Mouse (Mus musculus) adrenal gland, adult 18-20 months (tissue): ENCODE measurements around the gene Gal. TPM values are rescaled to one million over a fixed set of nuclear protein-coding genes. Genes with fewer than 3 reads are reported as not detected.

Experiments
- DNase-seq, 2 experiments: peaks; one replicate each; pipeline ENCODE4 v3.0.0; 2021 to 2022; ENCODE audit warnings: low spot score in 2 of 2
- total RNA-seq, 2 experiments: library from RNA; stranded (reverse); gene quantifications; 1 replicate in 1 of 2; 2 replicates in 1 of 2; pipeline ENCODE4 v1.2.3; 2021

Gal gene
- total RNA-seq, 2 experiments from 2014 or later = 56.8 to 67.0 TPM

- DNase-seq = no peak
Observed at GRCm38 (mm10) chr19:3422488-3422887, 8.1 kb upstream of the Gal start.

GRCm38 (mm10) chr19:3419251-3419650, 4.9 kb upstream of the Gal start:
- DNase-seq = peak in 1 of 2 experiments; percentile 15

DNA sequence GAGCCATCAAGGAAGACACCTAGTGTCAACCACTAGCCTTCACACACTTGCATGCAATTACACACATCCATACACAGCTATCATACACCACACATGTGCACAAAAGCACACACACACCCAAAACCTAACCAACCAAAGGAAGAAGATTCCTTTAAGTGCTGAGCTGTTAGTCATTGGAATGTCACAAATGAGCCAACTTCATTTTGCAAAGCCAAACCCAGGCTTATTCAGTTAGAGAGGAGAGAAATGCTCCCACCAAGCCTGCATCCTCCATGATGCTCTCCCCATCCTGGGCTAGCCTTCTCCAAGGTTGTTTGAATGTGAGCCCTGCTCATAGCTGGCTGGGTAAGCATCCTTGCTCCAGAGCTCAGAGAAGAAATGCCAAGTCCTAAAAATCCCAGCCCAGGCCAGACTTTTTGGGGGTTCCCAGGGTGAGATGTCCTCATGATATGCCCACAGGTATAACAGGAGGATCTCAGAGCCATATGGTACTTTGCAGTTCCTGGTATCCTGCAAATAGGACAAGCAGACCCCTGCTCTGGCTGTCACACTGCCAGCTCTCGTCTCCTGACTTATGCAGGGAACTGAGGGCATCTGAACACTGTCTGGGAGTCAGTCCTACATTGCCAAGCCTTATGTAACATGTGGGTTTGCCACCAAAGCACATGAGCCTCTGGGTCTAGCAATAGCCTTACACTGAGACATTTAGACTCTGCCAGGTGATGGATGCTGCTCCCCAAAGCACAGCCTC, 8.6 kb downstream of the Gal start:
- no peak for DNase-seq

DNA sequence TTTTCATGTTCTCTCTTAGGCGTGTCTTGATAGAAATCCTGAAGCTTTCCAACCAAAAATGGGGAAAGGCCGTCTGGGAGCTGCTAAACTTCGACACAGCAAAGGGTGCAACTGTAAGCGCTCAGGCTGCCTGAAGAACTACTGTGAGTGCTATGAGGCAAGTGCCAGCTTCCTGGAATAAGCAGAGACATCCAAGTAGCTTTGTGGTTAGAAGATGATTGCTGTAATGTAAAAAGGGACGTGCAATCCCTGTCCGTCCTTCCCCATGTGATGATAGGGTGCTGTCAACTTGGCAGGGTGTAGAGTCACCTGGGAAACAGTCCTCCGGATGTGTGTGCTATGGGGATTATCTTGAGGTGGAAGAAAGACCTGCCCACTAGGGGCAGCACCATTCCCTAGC, 10.3 kb downstream of the Gal start:
- DNase-seq = no peak

DNA sequence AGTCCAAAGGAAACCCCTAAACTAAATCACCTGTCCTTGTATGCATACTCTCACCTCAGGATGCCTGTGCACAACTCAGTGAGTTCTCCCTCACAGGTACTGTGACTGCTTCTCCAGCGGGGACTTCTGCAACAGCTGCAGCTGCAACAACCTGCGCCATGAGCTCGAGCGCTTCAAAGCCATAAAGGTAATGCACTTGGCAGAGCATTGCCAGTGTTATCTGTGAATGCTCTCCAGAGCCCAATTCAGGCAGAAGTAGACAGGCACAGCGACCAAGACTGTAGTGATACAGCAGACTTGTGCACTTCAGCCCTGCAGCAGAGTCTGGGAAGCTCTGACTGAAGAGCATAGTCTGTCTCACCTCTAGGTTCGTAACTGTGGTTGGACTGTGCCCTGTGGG, 12.0 kb downstream of the Gal start:
- no peak for DNase-seq

DNA sequence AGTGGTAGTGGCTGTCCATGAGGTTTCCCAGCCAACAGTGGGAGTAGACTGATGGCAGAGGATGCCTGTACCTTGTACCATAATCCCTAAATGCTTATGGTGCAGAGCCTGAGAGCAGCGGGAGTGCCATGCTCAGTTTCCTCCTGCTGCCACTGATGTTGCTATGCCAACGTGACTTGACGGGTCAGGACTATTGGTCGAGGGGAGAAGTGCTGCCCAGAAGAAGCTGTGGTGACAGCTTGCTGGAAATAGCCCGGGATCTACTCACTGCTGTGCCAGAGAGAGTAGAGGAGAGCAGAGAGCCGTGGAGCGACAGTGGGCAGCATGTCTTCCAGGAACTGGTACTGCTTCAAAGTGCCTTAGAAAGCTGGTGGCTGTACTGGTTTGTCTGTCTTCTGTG, 12.4 kb downstream of the Gal start:
- DNase-seq = no peak

- DNase-seq = no peak
Observed at GRCm38 (mm10) chr19:3401504-3401903, 12.8 kb downstream of the Gal start.

DNA sequence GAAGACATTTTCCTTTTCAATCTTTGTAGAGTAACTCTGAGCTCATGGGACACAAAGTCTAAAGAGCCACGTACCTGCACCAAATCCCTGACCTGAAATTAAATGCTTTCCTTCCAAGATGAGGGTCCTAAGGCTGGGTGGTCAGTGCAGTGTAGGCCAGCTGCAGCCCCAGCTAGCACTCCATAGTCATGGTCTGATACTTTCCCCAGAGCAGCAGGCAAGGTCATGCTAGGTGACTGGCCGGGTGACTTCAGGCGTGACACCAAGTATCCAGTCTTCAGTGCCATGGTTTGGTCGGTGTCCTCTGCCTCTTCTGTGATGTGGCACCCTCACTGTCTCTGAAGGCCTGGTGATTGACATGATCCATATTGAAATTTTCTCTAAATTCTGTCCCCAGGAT, 14.3 kb downstream of the Gal start:
- no peak for DNase-seq

DNA sequence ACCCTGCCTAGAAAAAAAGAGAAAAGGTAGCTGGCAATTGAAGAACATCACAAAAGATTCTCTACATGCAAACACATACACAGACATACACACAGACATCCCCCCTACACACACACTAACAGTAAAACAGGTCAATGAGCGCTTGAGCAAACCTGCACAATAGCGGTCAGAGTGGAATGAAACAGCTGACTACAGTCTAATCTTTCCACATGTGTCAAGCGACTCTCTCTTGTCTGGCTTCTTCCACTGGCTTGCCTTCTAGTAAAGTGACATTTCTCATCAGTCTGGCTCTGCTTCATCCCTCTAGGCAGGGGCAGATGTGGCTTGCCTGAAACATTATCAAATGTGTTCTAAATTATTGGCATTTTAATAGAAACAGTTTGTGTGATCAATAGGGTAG, 20.1 kb downstream of the Gal start:
- DNase-seq = no peak

DNA sequence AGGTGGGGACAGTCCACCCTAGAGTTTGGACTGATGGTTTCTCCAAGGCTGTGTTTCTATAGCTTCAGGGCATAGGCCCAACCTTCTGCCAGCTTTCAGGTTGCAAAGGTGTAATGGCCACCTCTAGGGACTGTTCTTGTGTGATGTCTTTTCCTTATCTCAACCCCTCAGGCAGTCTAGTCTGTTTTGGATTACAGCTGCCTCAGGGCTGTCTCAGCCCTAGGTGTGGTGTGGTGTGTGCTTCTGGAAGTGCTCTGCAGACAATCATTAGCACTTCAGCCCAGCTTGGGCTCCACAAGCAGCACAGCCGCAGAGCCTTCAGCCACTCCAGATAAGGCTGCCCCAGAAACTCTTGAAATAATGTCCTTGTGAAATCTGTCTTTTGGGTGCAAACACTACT, 22.0 kb downstream of the Gal start:
- no peak for DNase-seq

GRCm38 (mm10) chr19:3389089-3389488, 25.3 kb downstream of the Gal start:
- peak; percentile 88 to 91 for DNase-seq

DNA sequence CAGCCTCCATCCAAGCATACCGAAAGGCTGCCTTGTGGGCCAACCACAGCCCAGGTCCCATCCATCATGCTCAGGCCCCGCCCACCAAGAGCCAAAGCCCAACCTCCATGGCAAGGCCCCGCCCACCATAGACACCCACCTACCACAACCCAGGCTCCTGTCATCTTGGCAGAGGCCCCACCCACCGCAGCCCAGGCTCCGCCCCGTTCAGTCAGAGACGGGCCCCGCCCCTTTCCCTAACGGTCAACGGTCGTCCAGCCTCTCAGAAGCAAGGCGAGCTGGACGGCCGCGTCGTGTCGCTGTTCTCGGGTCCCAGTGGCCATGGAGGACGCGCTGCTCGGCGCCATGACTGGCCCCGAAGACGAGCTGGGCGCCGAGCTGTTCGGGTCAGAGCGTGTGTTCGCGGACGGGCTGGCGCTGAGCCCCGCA, 25.7 kb downstream of the Gal start, which contains the start of gene Tesmin:
Gene Tesmin (plus strand): TSS at position 229 of the 429 bp plus-strand sequence.
- peak; percentile 79 to 80 for DNase-seq

DNA sequence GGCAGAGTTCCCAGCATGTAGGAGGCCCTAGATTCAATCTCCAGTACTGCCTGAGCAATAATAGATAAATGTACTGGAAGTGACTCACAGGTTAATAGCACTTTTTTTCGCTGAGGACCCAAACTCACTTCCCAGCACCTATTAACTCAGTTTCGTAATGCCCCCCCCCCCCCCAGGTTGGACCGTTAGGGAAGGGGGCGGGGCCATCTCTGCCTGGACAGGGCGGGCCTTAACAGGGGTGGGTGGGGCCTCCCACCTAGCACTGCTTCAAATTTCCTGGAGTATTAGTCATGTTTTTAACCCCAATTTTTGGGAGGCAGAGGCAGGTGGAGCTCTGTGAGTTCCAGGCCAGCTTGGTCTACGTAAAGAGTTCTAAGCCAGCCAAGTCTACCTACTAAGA, 26.3 kb downstream of the Gal start:
- DNase-seq = no peak

GRCm38 (mm10) chr19:3378614-3379013, 35.7 kb downstream of the Gal start:
- no peak for DNase-seq

GRCm38 (mm10) chr19:3376966-3377715, 37.2 kb downstream of the Gal start:
- peak in 1 of 2 experiments; percentile 15 for DNase-seq

DNA sequence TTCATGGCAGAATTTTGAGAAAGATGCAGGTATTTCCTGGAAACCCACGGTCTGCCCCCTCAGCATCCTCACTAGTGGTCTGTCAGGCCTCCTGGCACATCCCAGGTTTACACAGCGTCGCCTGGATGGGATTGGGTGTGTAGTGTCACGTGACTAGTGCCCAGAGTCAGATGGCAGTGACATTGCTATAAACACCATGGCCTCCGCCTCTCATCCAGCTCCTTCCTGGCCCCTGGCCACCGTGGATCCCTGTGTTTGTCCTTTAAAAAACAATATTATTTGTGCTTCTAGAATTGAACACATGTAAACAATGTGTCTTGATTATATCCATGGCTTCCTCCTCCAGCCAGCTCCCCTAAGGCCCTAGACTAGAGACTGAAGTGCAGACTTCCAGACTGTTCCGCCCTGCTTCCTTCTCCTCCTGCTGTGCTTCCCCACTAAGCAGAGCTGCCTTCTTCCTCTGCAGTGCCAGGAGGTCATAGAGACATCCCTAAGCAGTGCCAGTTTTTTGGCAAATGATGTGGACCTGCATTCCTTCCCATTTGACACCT, 38.3 kb downstream of the Gal start:
- no peak for DNase-seq

GRCm38 (mm10) chr19:3374028-3374427, 40.3 kb downstream of the Gal start:
- DNase-seq = no peak

GRCm38 (mm10) chr19:3373380-3373779, 41.0 kb downstream of the Gal start:
- no peak for DNase-seq

DNA sequence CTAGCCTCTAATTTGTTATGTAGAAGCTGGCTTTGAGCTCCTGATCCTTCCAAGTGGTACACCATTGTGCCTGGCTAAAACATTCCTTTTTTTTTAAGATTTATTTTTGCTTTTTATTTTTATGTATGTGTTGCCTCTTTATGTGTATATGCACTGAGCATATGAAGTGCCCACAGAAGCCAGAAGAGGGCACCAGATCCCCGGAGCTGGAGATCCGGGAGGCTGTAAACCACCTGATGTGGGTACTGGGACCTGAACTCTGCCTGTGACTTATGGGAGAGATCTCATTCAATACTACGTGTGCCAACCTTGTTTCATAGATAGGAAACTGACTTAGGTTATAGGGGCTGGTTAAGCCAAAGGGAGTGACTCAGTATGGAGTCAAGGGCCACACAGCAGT, 46.1 kb downstream of the Gal start:
- DNase-seq = no peak

- DNase-seq = no peak
Observed at GRCm38 (mm10) chr19:3365089-3365488, 49.3 kb downstream of the Gal start.

DNA sequence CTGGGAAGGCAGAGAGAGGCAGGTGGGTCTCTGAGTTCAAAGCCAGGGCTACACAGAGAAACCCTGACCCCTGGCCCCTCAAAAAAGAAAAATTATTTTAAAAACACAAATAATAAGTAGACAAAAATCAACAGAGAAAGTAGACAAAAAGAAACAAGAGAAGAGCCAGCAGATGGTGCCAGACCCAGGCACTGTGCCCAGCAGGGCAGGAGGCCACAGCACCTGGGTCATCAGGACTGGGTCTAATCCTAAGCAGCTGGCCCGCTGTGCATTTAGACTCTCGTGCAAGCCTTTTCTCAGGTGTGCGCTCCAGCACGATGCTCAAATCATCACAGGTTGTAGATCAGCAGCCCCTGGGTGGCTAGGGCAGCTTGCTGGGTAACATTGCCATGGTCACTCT, 50.8 kb downstream of the Gal start:
- DNase-seq = no peak
